Mouse (Mus musculus) spleen, adult 2 months (tissue): Measurements from ENCODE around the gene Phb2. TPM values are rescaled to one million over a fixed set of nuclear protein-coding genes. Genes with fewer than 3 reads are reported as not detected.

Experiments
- DNase-seq, 2 experiments: peaks; one replicate each; pipeline versions ENCODE4 v3.0.0 to v3.0.0-alpha.2; 2012 to 2021; ENCODE audit warnings: low spot score in 2 of 2, low read depth in 1 of 2
- H3K27ac ChIP-seq: fragments of 200-500 bp; 2 replicates; pipeline ENCODE4 v1.5.1; 2012; ENCODE audit warnings: low read length, inconsistent platforms; ENCODE audit not compliant: insufficient read depth
- H3K27me3 ChIP-seq: fragments of 200-500 bp; 2 replicates; pipeline ENCODE4 v1.6.1; 2012; ENCODE audit warnings: mild to moderate bottlenecking, moderate library complexity, low read length, inconsistent platforms; ENCODE audit not compliant: control insufficient read depth, insufficient read depth
- H3K36me3 ChIP-seq: fragments of 200-500 bp; 2 replicates; pipeline ENCODE4 v1.6.1; 2012; ENCODE audit warnings: mild to moderate bottlenecking, low read length, inconsistent platforms; ENCODE audit not compliant: control insufficient read depth, insufficient read depth
- H3K4me1 ChIP-seq: fragments of 200-500 bp; 2 replicates; pipeline ENCODE4 v1.6.1; 2011; ENCODE audit warnings: inconsistent platforms; ENCODE audit not compliant: control insufficient read depth, insufficient read depth, insufficient read length
- H3K4me3 ChIP-seq: fragments of 200-500 bp; 2 replicates; pipeline ENCODE4 v1.5.1; 2011; ENCODE audit warnings: mild to moderate bottlenecking, inconsistent platforms; ENCODE audit not compliant: insufficient read depth, insufficient read length; ENCODE audit errors: extremely low read depth
- CTCF ChIP-seq: fragments of 200-500 bp; IDR thresholded peaks from 2 replicates; pipeline ENCODE4 v1.5.1; 2011; ENCODE audit warnings: mild to moderate bottlenecking, inconsistent platforms; ENCODE audit not compliant: insufficient read depth, insufficient read length, insufficient replicate concordance; ENCODE audit errors: extremely low read depth
- POLR2A ChIP-seq: fragments of 200-500 bp; IDR thresholded peaks from 2 replicates; pipeline ENCODE4 v1.6.1; 2011; ENCODE audit warnings: low read depth, low read length, inconsistent platforms
- WGBS: fragments of 180-500 bp; shearing (Covaris S2); methylation state at CpG from one replicate; pipeline ENCODE4 v1.1.7; 2018; 5-methylcytosine and 5-hydroxymethylcytosine counted together
- polyA plus RNA-seq: library from polyadenylated mRNA; depleted of rRNA; stranded (reverse); fragments of >200 nt; gene quantifications from 2 replicates; pipeline ENCODE4 v1.2.3, GENCODE M21; 2012

Phb2 gene
- polyA plus RNA-seq, 1 experiment = 103 TPM

DNA sequence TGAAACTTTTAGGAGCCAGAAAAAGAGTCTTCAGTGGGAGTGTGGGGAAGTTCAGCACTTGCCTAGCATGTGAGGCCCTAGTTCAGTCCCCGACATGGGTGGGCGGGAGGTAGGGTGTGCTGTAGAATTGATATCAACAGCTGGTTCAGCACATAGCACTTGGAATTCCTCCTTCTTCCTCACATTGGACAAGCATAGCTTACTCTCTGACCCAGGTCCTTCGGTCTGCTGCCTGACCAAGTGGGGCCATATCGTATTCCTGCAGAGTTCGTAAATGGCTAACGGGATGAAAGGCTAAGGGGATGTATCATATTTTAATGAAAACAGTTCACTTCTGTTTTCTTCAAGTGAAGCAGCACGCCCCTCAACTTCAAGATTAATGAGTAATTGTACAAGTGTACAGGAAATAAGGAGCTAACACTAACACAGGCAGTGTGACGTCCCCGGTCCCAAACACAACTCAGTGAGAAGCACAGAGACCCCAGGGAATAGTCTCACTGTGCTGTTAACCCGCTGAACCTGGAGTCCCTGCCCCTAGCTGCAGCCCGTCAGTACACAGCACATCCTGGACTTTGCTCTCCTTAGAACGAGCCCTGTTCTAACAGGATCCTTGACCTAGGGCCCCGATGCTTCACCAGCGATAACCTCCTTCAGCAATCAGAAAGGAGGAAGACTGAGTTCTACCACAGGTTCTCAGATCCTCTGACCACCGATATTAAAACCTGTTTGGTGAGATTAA lies 18.7 kb upstream of the Phb2 start:
- Histone ChIP-seq H3K4me3 (no peak overlapping the region), H3K4me1 (peaks cover 3% of the 10 kb centered on the region; the same call in 1 of the 2 replicates), H3K36me3 (0 out of 2 replicates have a peak, but pooled peaks cover 1% of the 10 kb centered on the region), H3K27ac (peak overlapping the region; percentile 39; the same call in 1 of the 2 replicates), H3K27me3 (no peaks in the 10 kb centered on the region)
- TF ChIP-seq POLR2A (no peak), CTCF (no peak)
- WGBS = 64% methylated on average over 15 of the region's 15 CpGs
- no peak for DNase-seq

DNA sequence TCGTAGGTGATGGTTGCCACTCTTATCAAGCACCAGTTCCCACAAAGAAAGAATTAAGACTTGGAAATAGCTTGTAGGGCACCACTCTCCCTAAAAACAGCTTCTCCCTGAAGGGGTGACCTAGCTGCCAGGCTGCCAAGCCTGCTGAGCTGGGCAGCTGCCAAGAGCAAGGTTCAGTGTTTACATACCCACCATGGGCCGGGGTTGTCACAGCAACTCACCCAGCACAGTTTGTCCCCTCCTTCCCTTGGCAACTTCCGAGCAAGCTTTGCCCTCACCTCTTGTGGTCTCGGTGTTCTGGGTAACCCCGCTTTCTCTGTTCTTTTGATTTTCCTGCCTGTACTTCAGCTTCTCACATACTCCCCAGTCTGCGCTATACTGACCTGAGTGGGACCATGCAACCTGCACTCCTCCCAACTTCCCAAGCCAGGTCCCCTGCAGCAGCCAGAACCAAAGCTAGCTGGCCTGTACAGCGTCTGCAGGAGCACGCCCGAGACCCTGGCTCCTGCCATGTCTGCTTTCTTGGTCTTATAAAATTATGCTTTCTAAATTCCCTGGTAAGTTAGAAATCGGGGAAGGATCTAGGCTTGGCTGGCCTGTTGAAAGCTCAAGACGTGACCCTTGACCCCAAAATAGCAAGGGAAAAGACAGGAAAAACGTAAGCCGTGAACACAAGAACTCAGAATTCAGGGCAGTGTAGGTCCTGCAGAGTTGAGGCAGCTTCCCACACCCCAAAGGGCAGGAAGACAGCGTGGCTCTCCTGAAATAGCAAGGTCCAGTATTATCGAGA lies 17.8 kb upstream of the Phb2 start:
- H3K4me1 ChIP-seq = no peaks in the 10 kb centered on the region; the same call in 1 of the 2 replicates
- peak overlapping the region; percentile 44 for H3K27ac ChIP-seq
- DNase-seq = peak in 1 of 2 experiments; percentile 31
- H3K4me3 ChIP-seq = no peak overlapping the region
- TF ChIP-seq CTCF (no peak), POLR2A (no peak)
- H3K36me3 ChIP-seq = 0 out of 2 replicates have a peak, but pooled peaks cover 1% of the 10 kb centered on the region
- H3K27me3 ChIP-seq = no peaks in the 10 kb centered on the region
- 62% methylated on average over 15 of the region's 15 CpGs for whole genome bisulfite sequencing

- DNase-seq = no peak
- TF ChIP-seq CTCF (no peak), POLR2A (no peak)
- 0 out of 2 replicates have a peak, but pooled peaks cover 1% of the 10 kb centered on the region for H3K36me3 ChIP-seq
- H3K4me3 ChIP-seq = no peak overlapping the region
- WGBS = 91% methylated on average over 7 of the region's 7 CpGs
- no peaks in the 10 kb centered on the region for H3K27me3 ChIP-seq
- H3K4me1 ChIP-seq = no peaks in the 10 kb centered on the region; the same call in 1 of the 2 replicates
- no peak overlapping the region for H3K27ac ChIP-seq
Measured at GRCm38 (mm10) chr6:124696441-124697150, 15.5 kb upstream of the Phb2 start.

DNA sequence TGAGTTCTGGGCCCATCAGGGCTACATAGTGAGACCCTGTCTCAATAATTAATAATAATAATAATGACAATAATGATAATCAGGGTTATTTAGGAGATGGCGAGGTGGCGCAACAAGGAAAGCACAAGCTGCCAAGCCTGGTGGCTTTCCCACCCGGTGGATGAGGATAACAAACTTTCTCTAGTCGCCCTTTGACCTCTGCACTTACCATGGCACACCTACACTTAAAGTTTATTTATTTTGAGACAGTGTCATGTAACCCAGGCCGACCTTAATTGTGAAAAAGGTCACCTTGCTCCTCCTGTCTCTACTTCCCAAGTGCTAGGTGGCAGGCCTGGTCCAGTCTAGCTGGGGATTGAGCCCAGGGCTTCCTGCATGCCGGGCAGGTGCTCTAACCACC lies 13.4 kb upstream of the Phb2 start:
- Histone ChIP-seq H3K27me3 (no peaks in the 10 kb centered on the region), H3K4me3 (no peak overlapping the region), H3K27ac (no peak overlapping the region), H3K4me1 (no peaks in the 10 kb centered on the region; the same call in 1 of the 2 replicates), H3K36me3 (peaks cover 9% of the 10 kb centered on the region)
- WGBS = 93% methylated on average over 6 of the region's 6 CpGs
- no peak for DNase-seq
- TF ChIP-seq POLR2A (no peak), CTCF (no peak)

DNA sequence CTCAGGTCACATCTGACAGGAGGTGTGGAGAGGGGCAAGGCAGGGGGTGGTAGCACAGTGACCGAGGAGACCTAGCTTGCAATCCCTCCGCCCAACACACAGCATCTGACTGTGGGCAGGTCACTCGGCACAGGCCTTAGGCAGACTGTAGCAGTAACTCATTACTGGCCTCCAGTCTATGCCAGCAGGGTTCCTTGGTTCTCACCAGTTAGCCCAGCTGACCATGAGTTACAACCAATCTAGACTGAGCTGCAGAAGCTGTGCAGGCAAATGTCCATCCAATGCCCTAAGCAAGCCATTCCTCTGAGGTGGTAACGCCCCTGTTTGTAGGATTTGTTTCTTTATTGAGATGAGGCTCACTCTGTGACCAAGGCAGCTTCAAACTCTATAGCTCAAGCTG lies 12.8 kb upstream of the Phb2 start:
- Histone ChIP-seq H3K4me3 (no peak overlapping the region), H3K27ac (no peak overlapping the region), H3K4me1 (no peaks in the 10 kb centered on the region; the same call in 1 of the 2 replicates), H3K27me3 (no peaks in the 10 kb centered on the region), H3K36me3 (peaks cover 13% of the 10 kb centered on the region)
- no peak for TF ChIP-seq POLR2A
- no peak for TF ChIP-seq CTCF
- DNase-seq = no peak
- 91% methylated on average over 4 of the region's 4 CpGs for WGBS

DNA sequence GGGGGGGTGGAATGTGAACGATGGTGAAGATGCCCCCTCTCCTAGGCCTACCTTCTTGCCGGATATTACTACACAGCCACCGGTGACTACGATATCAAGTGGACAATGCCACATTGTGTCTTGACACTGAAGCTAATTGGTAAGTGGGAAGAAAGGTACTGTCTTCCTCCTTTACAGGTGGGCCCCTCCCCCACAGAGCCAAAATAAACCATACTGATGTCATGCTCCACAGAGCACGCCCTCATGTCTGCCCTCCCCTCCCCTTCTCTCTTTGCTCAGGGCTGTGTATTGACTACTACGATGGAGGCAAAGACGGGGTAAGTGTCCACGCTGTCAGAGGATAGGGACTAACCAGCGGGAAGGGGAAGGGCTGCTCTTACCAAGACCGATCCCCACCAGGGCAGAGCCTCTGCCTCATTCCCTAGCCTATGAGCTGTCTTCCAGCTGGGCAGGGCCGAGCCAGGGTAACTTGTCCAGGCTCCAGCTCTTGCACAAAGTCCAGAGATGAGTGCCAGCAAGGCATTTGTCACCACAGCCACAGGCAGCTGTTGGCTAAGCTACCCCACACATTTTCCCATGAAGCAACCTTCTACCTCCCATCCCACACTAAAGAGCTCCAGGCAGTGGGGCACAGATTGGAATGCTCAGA lies 12.1 kb upstream of the Phb2 start:
- no peak for DNase-seq
- H3K4me3 ChIP-seq = no peak overlapping the region
- no peak overlapping the region for H3K27ac ChIP-seq
- no peak for TF ChIP-seq CTCF
- no peak for TF ChIP-seq POLR2A
- H3K4me1 ChIP-seq = no peaks in the 10 kb centered on the region; the same call in 1 of the 2 replicates
- H3K27me3 ChIP-seq = no peaks in the 10 kb centered on the region
- WGBS = 87% methylated on average over 11 of the region's 11 CpGs
- peaks cover 19% of the 10 kb centered on the region for H3K36me3 ChIP-seq
